Mouse (Mus musculus) limb, embryonic 13.5 days (tissue): Measurements from ENCODE around the gene Fabp3. TPM values are rescaled to one million over a fixed set of nuclear protein-coding genes. Genes with fewer than 3 reads are reported as not detected.
A peak's percentile ranks its signal among the peaks of the same experiment; 100 is the strongest.

Source experiments
- ATAC-seq: fragments of 200-750 bp; cut with Nextera tagmentation; 2 replicates; pipeline ENCODE4 v1.8.0; 2017; ENCODE audit warnings: low read depth, moderate number of reproducible peaks, moderate TSS enrichment; ENCODE audit not compliant: low FRiP score
- H3K27ac ChIP-seq: fragments of 300-500 bp; sonication (generic); 2 replicates; pipeline ENCODE4 v1.5.1; 2015; ENCODE audit warnings: inconsistent platforms, mild to moderate bottlenecking, moderate library complexity
- H3K27me3 ChIP-seq: fragments of 300-500 bp; sonication (generic); 2 replicates; pipeline ENCODE4 v1.6.1; 2015; ENCODE audit warnings: mild to moderate bottlenecking, inconsistent platforms
- H3K36me3 ChIP-seq: fragments of 300-500 bp; sonication (generic); 2 replicates; pipeline ENCODE4 v1.6.1; 2015; ENCODE audit warnings: inconsistent platforms, mild to moderate bottlenecking, moderate library complexity
- H3K4me1 ChIP-seq: fragments of 300-500 bp; sonication (generic); 2 replicates; pipeline ENCODE4 v1.6.1; 2015; ENCODE audit warnings: inconsistent platforms
- H3K4me2 ChIP-seq: fragments of 300-500 bp; sonication (generic); replicated peaks from 2 replicates; pipeline ENCODE4 v1.6.1; 2015; ENCODE audit warnings: inconsistent platforms, mild to moderate bottlenecking, moderate library complexity
- H3K4me3 ChIP-seq: fragments of 300-500 bp; sonication (generic); 2 replicates; pipeline ENCODE4 v1.5.1; 2015; ENCODE audit warnings: moderate library complexity, mild to moderate bottlenecking, inconsistent platforms
- H3K9ac ChIP-seq: fragments of 300-500 bp; sonication (generic); 2 replicates; pipeline ENCODE4 v1.6.1; 2015; ENCODE audit warnings: mild to moderate bottlenecking, inconsistent platforms
- H3K9me3 ChIP-seq: fragments of 300-500 bp; sonication (generic); 2 replicates; pipeline ENCODE4 v1.6.1; 2016; ENCODE audit warnings: inconsistent platforms
- WGBS: fragments of 180-500 bp; shearing (Covaris S2); methylation state at CpG from one replicate; pipeline ENCODE4 v1.1.7; 2015; 5-methylcytosine and 5-hydroxymethylcytosine counted together
- polyA plus RNA-seq: library from polyadenylated mRNA; unstranded; fragments of >200 nt; fragmentation: Nextera tagmentation; extraction: Ambion mirVana; gene quantifications from 2 replicates; pipeline ENCODE4 v1.2.1, GENCODE M21; 2015

Fabp3 gene
- polyA plus RNA-seq, result 24.3 and 27.4 TPM in 2 replicates

DNA sequence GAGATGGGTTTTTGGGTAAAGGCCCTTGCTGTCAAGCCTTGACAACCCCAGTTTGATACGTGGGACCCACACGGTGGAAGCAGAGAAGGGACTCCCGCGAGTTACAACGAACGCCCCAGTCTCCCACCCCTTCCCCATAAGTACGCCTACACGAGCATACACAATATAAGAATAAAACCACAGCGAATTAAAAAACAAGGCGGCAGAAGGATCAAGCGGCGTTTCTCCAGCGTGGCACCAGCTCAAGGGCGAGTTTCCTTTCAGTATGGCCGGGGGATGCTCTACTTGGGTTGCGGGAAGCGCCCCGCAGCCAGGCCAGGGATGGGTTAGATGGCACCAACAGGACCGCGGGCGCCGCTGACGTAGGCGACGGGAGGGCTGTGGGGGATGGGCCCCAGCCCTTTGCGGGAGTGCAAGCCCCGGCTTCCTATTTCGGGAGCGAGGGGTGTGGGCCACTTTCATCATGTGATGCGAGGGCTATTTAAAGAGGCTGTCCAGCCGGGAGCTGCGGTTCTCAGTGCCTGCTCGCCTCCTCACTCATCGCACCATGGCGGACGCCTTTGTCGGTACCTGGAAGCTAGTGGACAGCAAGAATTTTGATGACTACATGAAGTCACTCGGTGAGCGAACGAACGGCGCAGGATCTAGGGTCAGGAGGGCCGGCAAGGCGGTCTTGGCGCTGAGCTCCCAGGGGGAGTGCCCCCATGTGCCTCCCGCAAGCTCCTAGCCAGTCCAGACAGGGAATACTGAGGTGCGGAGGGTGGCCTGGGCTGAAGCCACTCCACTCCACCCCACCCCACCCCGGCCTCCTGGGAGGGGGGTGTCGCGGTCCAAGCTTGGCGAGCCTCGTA, at the start of gene Fabp3, which contains the start of gene Gm10570:
TSS of gene Fabp3 (plus strand) at position 365 of the 851 bp plus-strand sequence.
TSS of gene Gm10570 (minus strand) at position 444 of the 851 bp plus-strand sequence.
- peaks cover 76% of the 10 kb centered on the region for H3K27me3 ChIP-seq
- peaks cover 11% of the 10 kb centered on the region for H3K36me3 ChIP-seq
- peak within 1 kb of the TSS; percentile 57 for H3K4me3 ChIP-seq
- peak within 1 kb of the TSS; percentile 97 for H3K4me2 ChIP-seq
- H3K9me3 ChIP-seq, result no peaks in the 10 kb centered on the region
- peaks cover 16% of the 10 kb centered on the region for H3K4me1 ChIP-seq
- under 1% methylated on average over 52 of the region's 52 CpGs for WGBS
- ATAC-seq, result peak; percentile 33; the same call in 1 of the 2 replicates
- H3K9ac ChIP-seq, result peak within 1 kb of the TSS; percentile 61
- H3K27ac ChIP-seq, result no peak within 1 kb of the TSS

DNA sequence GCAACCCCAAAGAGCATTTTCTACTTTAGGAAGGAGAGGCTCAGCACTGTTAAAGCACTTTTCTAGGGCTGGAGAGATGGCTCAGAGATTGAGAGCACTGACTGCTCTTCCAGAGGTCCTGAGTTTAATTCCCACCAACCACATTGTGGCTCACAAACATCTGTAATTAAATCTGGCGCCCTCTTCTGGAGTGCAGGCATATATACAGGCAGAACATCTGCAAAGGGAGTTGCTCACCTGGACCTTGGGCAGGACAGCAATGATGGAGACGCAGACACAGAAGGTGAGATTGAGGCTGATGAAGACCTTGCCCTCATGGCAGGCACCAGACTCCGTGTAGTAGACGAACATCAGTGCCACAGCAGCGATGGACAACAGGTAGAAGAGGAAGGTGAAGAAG, 48.0 kb upstream of the Fabp3 start:
- Histone ChIP-seq H3K27me3 (no peaks in the 10 kb centered on the region), H3K27ac (no peak overlapping the region), H3K36me3 (peaks cover 88% of the 10 kb centered on the region), H3K4me2 (no peak overlapping the region), H3K9me3 (no peaks in the 10 kb centered on the region), H3K9ac (no peak overlapping the region), H3K4me3 (no peak overlapping the region), H3K4me1 (peaks cover 11% of the 10 kb centered on the region)
- WGBS, result 32% methylated on average over 5 of the region's 5 CpGs
- no peak for ATAC-seq

DNA sequence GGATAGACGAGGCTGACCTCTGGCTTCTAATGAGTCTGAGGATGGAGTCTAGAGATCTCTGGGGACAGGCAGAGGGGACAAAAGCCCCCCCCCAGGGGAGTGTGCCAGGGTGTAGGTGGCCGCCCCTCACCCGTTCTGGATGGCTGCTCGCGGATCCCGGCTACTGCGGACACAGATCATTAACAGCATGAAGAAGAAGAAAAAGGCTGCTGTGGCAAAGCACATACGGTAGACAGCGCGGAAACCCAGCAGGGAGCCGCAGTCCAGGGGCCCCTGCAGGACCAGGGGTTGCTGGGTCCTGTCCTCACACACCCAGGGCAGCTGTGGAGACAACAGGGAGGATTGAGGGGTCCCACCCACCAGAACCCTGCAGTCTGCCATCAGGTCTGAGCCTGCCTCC, 44.3 kb upstream of the Fabp3 start:
- no peak for ATAC-seq
- H3K9ac ChIP-seq, result no peak overlapping the region; the same call in 1 of the 2 replicates
- no peak overlapping the region for H3K27ac ChIP-seq
- peaks cover 31% of the 10 kb centered on the region for H3K4me1 ChIP-seq
- H3K27me3 ChIP-seq, result no peaks in the 10 kb centered on the region
- no peak overlapping the region for H3K4me2 ChIP-seq
- no peaks in the 10 kb centered on the region for H3K9me3 ChIP-seq
- 46% methylated on average over 11 of the region's 11 CpGs for WGBS
- H3K36me3 ChIP-seq, result peaks cover 63% of the 10 kb centered on the region
- H3K4me3 ChIP-seq, result no peak overlapping the region

DNA sequence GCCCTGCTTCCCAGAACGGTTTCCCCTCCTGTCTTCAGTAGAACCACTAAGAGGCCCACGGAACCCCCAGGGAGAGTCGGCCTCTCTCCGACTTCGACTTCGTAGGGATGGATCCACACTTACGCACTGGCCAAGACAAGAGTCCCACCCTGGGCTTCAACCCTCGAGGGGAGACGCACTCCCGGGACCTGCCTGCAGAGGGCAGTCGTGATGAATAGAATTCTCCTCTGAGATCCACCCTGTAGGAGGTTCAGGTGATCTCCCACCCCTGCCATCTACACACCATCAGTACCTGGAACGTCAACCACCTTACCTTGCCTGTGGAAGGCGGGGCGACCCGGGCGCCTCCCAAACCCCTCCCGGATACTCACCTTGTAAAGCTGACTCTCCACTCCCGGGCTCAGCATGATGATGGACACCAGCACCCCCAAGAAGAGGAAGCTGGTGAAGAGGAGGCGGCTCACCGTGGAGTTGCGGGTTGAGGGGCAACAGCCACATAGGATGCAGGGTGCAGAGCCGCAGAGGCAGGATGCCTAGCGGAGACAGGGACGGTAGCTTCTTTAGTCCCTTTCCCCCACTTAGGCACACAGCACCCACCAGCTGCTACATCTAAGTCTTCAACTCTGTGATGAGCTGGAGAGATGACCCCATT, 43.6 kb upstream of the Fabp3 start:
- Histone ChIP-seq H3K36me3 (peaks cover 63% of the 10 kb centered on the region), H3K4me2 (no peak overlapping the region), H3K27me3 (no peaks in the 10 kb centered on the region), H3K27ac (no peak overlapping the region), H3K4me1 (peaks cover 31% of the 10 kb centered on the region), H3K9ac (no peak overlapping the region), H3K4me3 (no peak overlapping the region), H3K9me3 (no peaks in the 10 kb centered on the region)
- no peak for ATAC-seq
- 25% methylated on average over 24 of the region's 24 CpGs for WGBS

DNA sequence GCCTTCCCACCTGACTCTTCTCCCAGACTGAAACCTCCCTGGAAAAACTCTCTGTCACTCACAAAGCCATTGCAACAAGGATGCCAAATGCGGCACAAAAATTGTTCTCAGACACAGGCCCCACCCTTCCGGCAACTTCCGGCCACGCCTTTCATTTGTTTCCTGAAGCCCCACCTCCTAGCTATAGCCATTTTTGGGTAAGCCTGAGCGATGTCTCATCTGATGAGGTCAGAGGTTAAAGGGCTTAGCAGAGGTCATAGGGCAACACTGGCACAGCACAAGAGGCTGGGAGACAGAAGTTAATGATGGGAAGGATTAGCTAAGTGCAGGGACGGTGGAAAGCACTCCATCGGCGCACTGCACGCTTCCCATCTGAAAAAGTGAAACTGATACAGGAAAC, 41.8 kb upstream of the Fabp3 start:
- no peak for ATAC-seq
- H3K9me3 ChIP-seq, result no peaks in the 10 kb centered on the region
- 49% methylated on average over 9 of the region's 9 CpGs for WGBS
- H3K36me3 ChIP-seq, result peaks cover 57% of the 10 kb centered on the region
- H3K4me2 ChIP-seq, result peak overlapping the region; percentile 32; the same call in 1 of the 2 replicates
- no peak overlapping the region for H3K4me3 ChIP-seq
- no peaks in the 10 kb centered on the region for H3K27me3 ChIP-seq
- peaks cover 31% of the 10 kb centered on the region for H3K4me1 ChIP-seq
- no peak overlapping the region for H3K9ac ChIP-seq
- H3K27ac ChIP-seq, result no peak overlapping the region

DNA sequence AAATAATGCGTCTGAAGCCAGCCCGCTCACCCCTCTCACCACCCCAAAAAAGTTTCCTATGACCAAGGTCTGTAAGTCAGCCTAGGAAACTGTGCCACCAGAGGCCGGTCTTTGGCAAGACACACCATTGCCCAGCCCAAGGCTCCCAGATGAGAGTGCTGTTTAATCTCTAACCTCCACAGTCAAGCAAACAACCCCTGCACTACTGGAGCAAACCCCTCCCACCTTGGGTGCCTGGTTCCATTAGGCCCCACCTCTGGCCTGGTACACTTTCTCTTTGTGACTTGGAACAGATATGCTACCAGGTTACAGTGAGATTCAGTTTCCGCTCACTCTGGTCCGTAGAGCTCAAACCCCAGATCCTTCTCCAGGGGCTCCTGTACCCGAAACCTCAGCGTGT, 41.3 kb upstream of the Fabp3 start:
- H3K9ac ChIP-seq, result no peak overlapping the region
- 67% methylated on average over 7 of the region's 7 CpGs for WGBS
- peak overlapping the region; percentile 32; the same call in 1 of the 2 replicates for H3K4me2 ChIP-seq

DNA sequence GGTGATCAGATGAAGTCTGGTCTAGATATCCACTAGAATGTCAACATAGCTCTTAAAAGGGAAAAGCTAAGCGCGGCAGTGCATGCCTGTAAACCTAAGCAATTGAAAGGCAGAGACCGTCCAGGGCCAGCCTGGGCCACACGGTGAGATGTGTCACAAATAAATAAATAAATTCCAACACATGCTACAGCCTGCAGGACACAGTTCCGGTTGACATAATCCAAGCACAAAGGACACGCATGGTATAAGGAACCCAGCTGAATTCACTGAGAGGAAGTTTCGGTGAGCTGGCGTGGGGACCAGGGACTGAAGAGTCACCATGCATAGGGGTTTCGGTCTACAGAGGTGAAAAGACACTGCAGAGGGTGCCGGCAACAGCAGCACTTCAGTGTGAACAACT, 39.7 kb upstream of the Fabp3 start:
- ATAC-seq, result no peak
- Histone ChIP-seq H3K9ac (no peak overlapping the region), H3K9me3 (no peaks in the 10 kb centered on the region), H3K4me1 (peaks cover 45% of the 10 kb centered on the region), H3K36me3 (peaks cover 36% of the 10 kb centered on the region), H3K27me3 (no peaks in the 10 kb centered on the region), H3K27ac (no peak overlapping the region), H3K4me3 (no peak overlapping the region), H3K4me2 (no peak overlapping the region)
- 89% methylated on average over 10 of the region's 10 CpGs for WGBS

More for the DNA sequence above, 41.3 kb upstream of the Fabp3 start:
- Histone ChIP-seq H3K4me1 (peaks cover 31% of the 10 kb centered on the region), H3K36me3 (peaks cover 53% of the 10 kb centered on the region), H3K9me3 (no peaks in the 10 kb centered on the region), H3K27me3 (no peaks in the 10 kb centered on the region), H3K4me3 (no peak overlapping the region), H3K27ac (peak overlapping the region; percentile 17; the same call in 1 of the 2 replicates)
- no peak for ATAC-seq

DNA sequence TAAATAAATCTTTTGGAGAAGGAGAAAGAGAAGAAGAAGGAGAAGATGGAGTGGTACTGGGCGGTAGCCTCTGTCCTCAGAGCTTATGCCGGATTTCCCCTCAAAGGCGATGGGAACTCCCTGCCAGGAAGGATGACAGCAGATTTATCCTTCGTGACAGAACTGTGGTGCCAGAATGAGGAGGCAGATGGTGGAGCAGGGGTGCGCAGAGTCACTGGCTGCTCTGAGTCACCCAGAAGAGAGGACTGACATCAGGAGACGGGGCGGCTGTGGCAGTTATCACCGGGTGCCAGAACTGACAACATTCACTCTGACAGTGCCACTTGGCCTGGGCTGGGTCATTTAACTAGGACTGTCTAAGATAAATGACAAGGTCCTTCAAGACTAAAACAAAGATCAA, 38.3 kb upstream of the Fabp3 start:
- no peaks in the 10 kb centered on the region for H3K27me3 ChIP-seq
- no peak overlapping the region for H3K4me2 ChIP-seq
- H3K4me1 ChIP-seq, result peaks cover 36% of the 10 kb centered on the region
- no peak overlapping the region for H3K27ac ChIP-seq
- no peak overlapping the region for H3K9ac ChIP-seq
- no peak for ATAC-seq
- no peaks in the 10 kb centered on the region for H3K9me3 ChIP-seq
- peaks cover 30% of the 10 kb centered on the region for H3K36me3 ChIP-seq
- 84% methylated on average over 8 of the region's 8 CpGs for WGBS
- H3K4me3 ChIP-seq, result no peak overlapping the region

DNA sequence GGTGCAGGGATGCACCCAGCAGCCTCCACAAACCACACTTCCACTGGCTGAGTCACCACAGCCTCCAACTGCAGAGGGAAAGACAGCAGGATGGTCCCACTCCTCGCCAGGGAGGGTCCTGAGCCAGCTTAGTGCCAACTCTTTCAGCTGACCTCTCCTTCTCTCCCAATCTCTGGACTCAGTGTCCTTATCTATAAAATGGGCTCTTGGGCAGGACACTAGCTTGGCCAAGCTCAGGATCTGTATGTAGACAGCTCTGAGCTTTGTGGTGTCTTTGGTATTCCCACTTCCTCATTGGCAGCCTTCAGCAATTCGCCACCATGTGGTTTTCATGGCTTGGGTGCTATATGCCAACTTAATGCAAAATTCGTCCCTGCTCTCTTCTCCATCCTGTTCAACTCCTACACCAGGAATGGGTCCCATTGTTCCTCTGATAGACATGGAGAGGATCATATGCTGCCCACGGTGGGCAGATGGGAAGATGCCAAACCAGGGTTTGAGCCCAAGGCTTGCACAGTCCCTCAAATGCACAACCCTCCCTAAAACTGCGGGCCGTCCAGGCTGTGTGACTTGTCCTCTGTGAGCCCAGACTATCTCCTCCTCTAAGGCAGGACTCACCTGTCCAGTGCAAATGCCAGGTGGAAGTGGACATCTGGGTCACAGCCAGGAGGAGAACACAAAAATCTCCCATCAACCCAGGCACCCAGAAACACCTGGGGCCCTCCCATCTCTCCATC, 37.6 kb upstream of the Fabp3 start:
- Histone ChIP-seq H3K27ac (no peak overlapping the region), H3K4me2 (no peak overlapping the region), H3K9ac (no peak overlapping the region), H3K4me1 (peaks cover 36% of the 10 kb centered on the region), H3K4me3 (no peak overlapping the region), H3K36me3 (peaks cover 30% of the 10 kb centered on the region), H3K27me3 (no peaks in the 10 kb centered on the region), H3K9me3 (no peaks in the 10 kb centered on the region)
- 86% methylated on average over 6 of the region's 6 CpGs for WGBS
- no peak for ATAC-seq

DNA sequence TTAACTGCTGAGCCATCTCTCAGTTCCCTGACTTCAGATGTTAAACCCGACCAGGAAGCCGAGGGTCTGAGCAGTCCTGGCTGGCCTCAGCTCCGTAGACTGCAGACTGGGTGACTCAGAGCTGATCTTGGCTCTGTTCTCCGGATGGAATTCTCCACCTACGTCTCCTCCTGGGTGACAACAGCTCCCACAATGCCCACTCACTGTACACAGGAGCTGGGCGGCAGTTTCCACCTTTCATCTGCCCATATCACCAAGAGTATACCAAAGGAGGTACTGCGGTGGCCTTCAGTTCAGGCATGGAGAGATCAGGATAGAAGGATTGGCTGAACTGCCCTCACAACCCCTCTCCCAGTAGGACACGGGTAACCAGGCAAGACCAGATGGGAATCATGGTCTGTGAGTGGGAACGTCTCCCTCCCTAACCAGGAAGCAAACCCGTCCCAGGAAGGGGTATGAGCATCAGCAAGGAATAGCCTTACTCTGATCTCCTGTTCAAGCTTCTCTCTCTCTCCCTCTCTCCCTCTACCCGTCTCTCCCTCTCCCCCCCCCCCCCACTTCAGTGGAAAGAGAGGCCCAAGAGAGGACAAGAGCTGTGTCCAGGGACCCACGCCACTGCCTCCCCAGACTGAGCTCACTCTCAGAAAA, 34.6 kb upstream of the Fabp3 start:
- ATAC-seq, result peak; percentile 37
- H3K27me3 ChIP-seq, result peaks cover 9% of the 10 kb centered on the region; the same call in 1 of the 2 replicates
- peaks cover 23% of the 10 kb centered on the region for H3K36me3 ChIP-seq
- peaks cover 21% of the 10 kb centered on the region for H3K4me1 ChIP-seq
- H3K4me2 ChIP-seq, result peak overlapping the region; percentile 84
- WGBS, result 9% methylated on average over 12 of the region's 12 CpGs
- H3K9me3 ChIP-seq, result no peaks in the 10 kb centered on the region
- peak overlapping the region; percentile 83 for H3K4me3 ChIP-seq
- peak overlapping the region; percentile 96 for H3K9ac ChIP-seq
- peak overlapping the region; percentile 86 for H3K27ac ChIP-seq

DNA sequence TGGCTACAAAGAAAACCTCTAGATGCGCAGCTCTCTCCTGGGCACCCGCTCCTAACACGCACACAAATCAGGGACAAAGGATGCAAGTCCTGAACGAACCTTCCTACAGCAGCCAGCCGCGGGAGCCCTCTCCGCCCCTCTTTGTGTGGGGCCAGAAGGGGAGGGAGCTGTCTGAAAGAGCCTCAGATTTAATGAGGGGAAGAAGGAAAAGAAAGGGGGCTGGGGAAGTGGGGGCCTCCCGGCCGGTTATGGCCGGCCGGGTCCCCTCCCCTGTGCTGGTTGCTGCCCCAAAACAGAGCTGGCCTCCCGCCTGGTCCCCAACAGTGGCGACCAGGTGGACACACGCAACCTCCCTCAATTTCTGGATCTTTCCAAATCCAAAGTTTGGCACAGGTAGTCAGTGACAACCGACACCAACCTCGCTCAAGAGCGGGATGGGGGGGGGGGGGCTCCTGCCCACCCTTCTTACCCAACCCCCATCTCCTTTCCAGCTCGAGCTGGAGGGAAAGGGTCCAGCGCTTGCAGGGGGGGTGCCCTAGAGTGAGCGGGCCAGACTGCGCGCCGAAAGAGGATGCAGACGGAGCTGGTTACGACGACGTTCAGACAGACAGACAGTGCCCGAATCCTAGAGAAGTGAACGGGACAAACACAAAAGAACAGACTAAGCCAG, 33.9 kb upstream of the Fabp3 start:
- no peaks in the 10 kb centered on the region for H3K9me3 ChIP-seq
- H3K27me3 ChIP-seq, result peaks cover 13% of the 10 kb centered on the region; the same call in 1 of the 2 replicates
- peaks cover 21% of the 10 kb centered on the region for H3K4me1 ChIP-seq
- peak overlapping the region; percentile 86 for H3K27ac ChIP-seq
- under 1% methylated on average over 29 of the region's 29 CpGs for WGBS
- peak; percentile 81 for ATAC-seq
- peak overlapping the region; percentile 84 for H3K4me2 ChIP-seq
- H3K36me3 ChIP-seq, result peaks cover 16% of the 10 kb centered on the region
- peak overlapping the region; percentile 83 for H3K4me3 ChIP-seq
- H3K9ac ChIP-seq, result peak overlapping the region; percentile 96
